Mouse (Mus musculus) midbrain, embryonic 16.5 days (tissue): ENCODE results near the gene Cd160. TPM values are rescaled to one million over a fixed set of nuclear protein-coding genes. Genes with fewer than 3 reads are reported as not detected.
A peak's percentile ranks its signal among the peaks of the same experiment; 100 is the strongest.

Experiments
- ATAC-seq: fragments of 200-750 bp; cut with Nextera tagmentation; 2 replicates; pipeline ENCODE4 v1.8.0; 2017; ENCODE audit warnings: moderate TSS enrichment
- H3K27ac ChIP-seq: fragments of 300-500 bp; sonication (generic); 2 replicates; pipeline ENCODE4 v1.5.1; 2014; ENCODE audit warnings: mild to moderate bottlenecking, low read length, mixed read lengths
- H3K27me3 ChIP-seq: fragments of 300-500 bp; sonication (generic); 2 replicates; pipeline ENCODE4 v1.6.1; 2014; ENCODE audit warnings: low read depth, low read length, mixed read lengths; ENCODE audit not compliant: control insufficient read depth, insufficient read depth
- H3K36me3 ChIP-seq: fragments of 300-500 bp; sonication (generic); 2 replicates; pipeline ENCODE4 v1.6.1; 2014; ENCODE audit warnings: mild to moderate bottlenecking, low read length, moderate library complexity, mixed read lengths; ENCODE audit not compliant: control insufficient read depth, insufficient read depth
- H3K4me1 ChIP-seq: fragments of 300-500 bp; sonication (generic); 2 replicates; pipeline ENCODE4 v1.6.1; 2014; ENCODE audit warnings: mild to moderate bottlenecking, low read length, mixed read lengths; ENCODE audit not compliant: control insufficient read depth, insufficient read depth
- H3K4me2 ChIP-seq: fragments of 300-500 bp; sonication (generic); 2 replicates; pipeline ENCODE4 v1.6.1; 2014; ENCODE audit warnings: mild to moderate bottlenecking, low read length, mixed read lengths
- H3K4me3 ChIP-seq: fragments of 300-500 bp; sonication (generic); 2 replicates; pipeline ENCODE4 v1.5.1; 2014; ENCODE audit warnings: low read depth, mild to moderate bottlenecking, low read length, moderate library complexity, mixed read lengths
- H3K9ac ChIP-seq: fragments of 300-500 bp; sonication (generic); 2 replicates; pipeline ENCODE4 v1.6.1; 2014; ENCODE audit warnings: low read depth, low read length, mixed read lengths
- H3K9me3 ChIP-seq: fragments of 300-500 bp; sonication (generic); replicated peaks from 2 replicates; pipeline ENCODE4 v1.6.1; 2014; ENCODE audit warnings: mild to moderate bottlenecking, low read length, mixed read lengths; ENCODE audit not compliant: control insufficient read depth, poor library complexity, severe bottlenecking
- WGBS: fragments of 180-500 bp; shearing (Covaris S2); extraction: QIAGEN DNeasy Blood & Tissue Kit; methylation state at CpG from one replicate; pipeline ENCODE4 v1.1.7; 2014; 5-methylcytosine and 5-hydroxymethylcytosine counted together
- polyA plus RNA-seq: library from polyadenylated mRNA; unstranded; fragments of >200 nt; fragmentation: Nextera tagmentation; extraction: Ambion mirVana; gene quantifications from 2 replicates; pipeline ENCODE4 v1.2.1, GENCODE M21; 2015

The Cd160 gene
- polyA plus RNA-seq, 1 experiment from 2014 or later = 0.48 TPM

GRCm38 (mm10) chr3:96821581-96821980 is 7.6 kb downstream of the Cd160 start:
- Histone ChIP-seq H3K9me3 (no peaks in the 10 kb centered on the region; the same call in 1 of the 2 replicates), H3K27me3 (no peaks in the 10 kb centered on the region), H3K4me2 (no peak overlapping the region), H3K27ac (no peak overlapping the region), H3K4me1 (no peaks in the 10 kb centered on the region), H3K4me3 (no peak overlapping the region), H3K36me3 (no peaks in the 10 kb centered on the region), H3K9ac (no peak overlapping the region)
- ATAC-seq = no peak
- 94% methylated on average over 4 of the region's 4 CpGs for WGBS

- Histone ChIP-seq H3K4me1 (no peaks in the 10 kb centered on the region), H3K9ac (no peak overlapping the region), H3K27ac (no peak overlapping the region), H3K27me3 (no peaks in the 10 kb centered on the region), H3K9me3 (no peaks in the 10 kb centered on the region; the same call in 1 of the 2 replicates), H3K36me3 (no peaks in the 10 kb centered on the region), H3K4me2 (no peak overlapping the region), H3K4me3 (no peak overlapping the region)
- ATAC-seq = no peak
- WGBS = 79% methylated on average over 6 of the region's 6 CpGs
Measured at GRCm38 (mm10) chr3:96820116-96820915, 8.8 kb downstream of the Cd160 start.

GRCm38 (mm10) chr3:96814342-96814741 is 14.8 kb downstream of the Cd160 start:
- ATAC-seq = no peak
- Histone ChIP-seq H3K27ac (no peak overlapping the region), H3K9ac (no peak overlapping the region), H3K27me3 (no peaks in the 10 kb centered on the region), H3K4me2 (no peak overlapping the region), H3K4me3 (no peak overlapping the region), H3K36me3 (no peaks in the 10 kb centered on the region), H3K9me3 (no peaks in the 10 kb centered on the region; the same call in 1 of the 2 replicates), H3K4me1 (no peaks in the 10 kb centered on the region)
- WGBS = 53% methylated on average over 6 of the region's 6 CpGs

- H3K36me3 ChIP-seq = no peaks in the 10 kb centered on the region
- no peak overlapping the region for H3K4me3 ChIP-seq
- no peaks in the 10 kb centered on the region for H3K4me1 ChIP-seq
- no peaks in the 10 kb centered on the region; the same call in 1 of the 2 replicates for H3K9me3 ChIP-seq
- no peak for ATAC-seq
- H3K27ac ChIP-seq = no peak overlapping the region
- 69% methylated on average over 7 of the region's 7 CpGs for WGBS
- no peak overlapping the region for H3K4me2 ChIP-seq
- no peak overlapping the region for H3K9ac ChIP-seq
- no peaks in the 10 kb centered on the region for H3K27me3 ChIP-seq
Measured at GRCm38 (mm10) chr3:96813591-96814244, 15.4 kb downstream of the Cd160 start.

- no peak for ATAC-seq
- Histone ChIP-seq H3K36me3 (no peaks in the 10 kb centered on the region), H3K27ac (no peak overlapping the region), H3K4me1 (no peaks in the 10 kb centered on the region), H3K9ac (no peak overlapping the region), H3K27me3 (no peaks in the 10 kb centered on the region), H3K4me3 (no peak overlapping the region), H3K4me2 (0 out of 2 replicates have a peak overlapping the region, but pooled peaks have one; percentile 3), H3K9me3 (no peaks in the 10 kb centered on the region; the same call in 1 of the 2 replicates)
- WGBS = 26% methylated on average over 9 of the region's 9 CpGs
Measured at GRCm38 (mm10) chr3:96813106-96813505, 16.0 kb downstream of the Cd160 start.

GRCm38 (mm10) chr3:96812395-96813091 is 16.6 kb downstream of the Cd160 start:
- H3K36me3 ChIP-seq = no peaks in the 10 kb centered on the region
- H3K4me3 ChIP-seq = no peak overlapping the region
- H3K27me3 ChIP-seq = no peaks in the 10 kb centered on the region
- 43% methylated on average over 20 of the region's 20 CpGs for WGBS
- no peak overlapping the region for H3K9ac ChIP-seq
- 0 out of 2 replicates have a peak overlapping the region, but pooled peaks have one; percentile 6 for H3K4me2 ChIP-seq
- H3K27ac ChIP-seq = no peak overlapping the region
- no peaks in the 10 kb centered on the region; the same call in 1 of the 2 replicates for H3K9me3 ChIP-seq
- no peak for ATAC-seq
- H3K4me1 ChIP-seq = no peaks in the 10 kb centered on the region

GRCm38 (mm10) chr3:96811232-96811631 is 17.9 kb downstream of the Cd160 start:
- Histone ChIP-seq H3K36me3 (no peaks in the 10 kb centered on the region), H3K4me2 (no peak overlapping the region), H3K9ac (no peak overlapping the region), H3K27me3 (no peaks in the 10 kb centered on the region), H3K4me1 (no peaks in the 10 kb centered on the region), H3K9me3 (no peaks in the 10 kb centered on the region), H3K27ac (no peak overlapping the region), H3K4me3 (no peak overlapping the region)
- WGBS = 93% methylated on average over 3 of the region's 3 CpGs
- ATAC-seq = no peak

GRCm38 (mm10) chr3:96808651-96809050 is 20.5 kb downstream of the Cd160 start:
- Histone ChIP-seq H3K4me3 (no peak overlapping the region), H3K9ac (no peak overlapping the region), H3K4me2 (no peak overlapping the region), H3K9me3 (no peaks in the 10 kb centered on the region), H3K4me1 (no peaks in the 10 kb centered on the region), H3K36me3 (no peaks in the 10 kb centered on the region), H3K27ac (no peak overlapping the region), H3K27me3 (no peaks in the 10 kb centered on the region)
- 75% methylated on average over 3 of the region's 3 CpGs for WGBS
- ATAC-seq = no peak
